Mouse (Mus musculus) bone marrow, adult 2 months (tissue): ENCODE data around the gene Prdm2. TPM values are rescaled to one million over a fixed set of nuclear protein-coding genes. Genes with fewer than 3 reads are reported as not detected.

Experiments
- H3K27ac ChIP-seq: fragments of 200-500 bp; 2 replicates; pipeline ENCODE4 v1.5.1; 2012; ENCODE audit warnings: low read depth, mild to moderate bottlenecking, control low read depth, inconsistent platforms, low read length; ENCODE audit not compliant: control insufficient read depth, poor library complexity, insufficient read depth
- H3K4me1 ChIP-seq: fragments of 200-500 bp; 2 replicates; pipeline ENCODE4 v1.6.1; 2011; ENCODE audit warnings: low read length; ENCODE audit not compliant: control insufficient read depth, insufficient read depth
- H3K4me3 ChIP-seq: fragments of 200-500 bp; replicated peaks from 2 replicates; pipeline ENCODE3; 2011; ENCODE audit warnings: mild to moderate bottlenecking, low read depth, low read length, control low read depth; ENCODE audit not compliant: control insufficient read depth
- CTCF ChIP-seq: fragments of 200-500 bp; IDR thresholded peaks from 2 replicates; pipeline ENCODE4 v1.5.1; 2011; ENCODE audit warnings: low read length, control low read depth; ENCODE audit not compliant: control insufficient read depth, insufficient read depth
- POLR2A ChIP-seq: fragments of 200-500 bp; IDR thresholded peaks from 2 replicates; pipeline ENCODE4 v1.6.1; 2011; ENCODE audit warnings: low read depth, mild to moderate bottlenecking, control low read depth, low read length, borderline replicate concordance; ENCODE audit not compliant: control insufficient read depth
- WGBS: fragments of 180-500 bp; shearing (Covaris S2); methylation state at CpG from one replicate; pipeline ENCODE4 v1.1.7; 2018; 5-methylcytosine and 5-hydroxymethylcytosine counted together
- polyA plus RNA-seq: library from polyadenylated mRNA; stranded (reverse); fragments of >200 nt; gene quantifications from 2 replicates; pipeline ENCODE4 v1.2.4, GENCODE M21; 2011; ENCODE audit warnings: low replicate concordance; ENCODE audit not compliant: missing spikeins, insufficient read depth, insufficient read length

The Prdm2 gene
- polyA plus RNA-seq, 1 experiment = 17.7 TPM

DNA sequence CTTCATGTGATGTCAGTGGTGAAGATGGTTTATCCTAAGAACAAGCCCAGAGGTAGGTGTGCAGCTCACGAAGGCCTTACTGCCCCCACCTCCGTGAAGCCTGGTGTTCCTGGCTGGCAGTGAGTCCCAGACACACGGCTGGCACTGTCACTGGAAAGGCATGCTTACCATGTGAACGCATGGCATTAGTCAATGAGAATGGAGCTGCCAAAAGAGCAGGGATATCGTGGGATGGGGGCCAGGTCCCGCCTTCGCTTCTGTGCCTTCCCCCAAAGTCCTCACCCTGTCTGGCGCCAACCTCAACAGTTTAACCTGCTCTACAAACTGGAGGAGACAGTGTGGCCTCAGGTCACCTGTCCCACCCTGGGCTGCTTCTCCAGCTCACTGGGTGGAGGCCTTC lies 92.8 kb downstream of the Prdm2 start:
- WGBS = 89% methylated on average over 8 of the region's 8 CpGs
- peaks cover 5% of the 10 kb centered on the region for H3K4me1 ChIP-seq
- TF ChIP-seq CTCF (no peak), POLR2A (no peak)
- H3K4me3 ChIP-seq = no peak overlapping the region
- no peak overlapping the region for H3K27ac ChIP-seq

DNA sequence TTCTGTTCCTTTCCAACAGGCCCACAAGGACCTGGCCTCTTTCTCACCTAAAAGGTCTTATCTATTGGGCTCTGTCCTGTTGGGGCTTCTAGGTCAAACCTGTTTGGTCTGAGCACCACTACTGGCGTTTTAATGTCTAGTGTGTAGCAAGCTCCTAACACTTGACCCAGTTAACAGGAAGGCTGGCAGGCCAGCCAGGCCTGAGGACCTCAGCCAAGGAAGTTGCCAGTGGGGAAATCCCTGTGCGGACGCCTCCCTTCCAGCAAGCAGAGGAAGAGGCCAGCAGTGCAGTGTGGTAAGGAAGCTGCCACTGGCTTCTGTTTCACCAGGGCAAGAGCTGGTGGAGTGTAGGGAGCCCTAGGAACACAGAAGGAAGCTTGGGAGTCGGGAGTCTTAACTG lies 94.0 kb downstream of the Prdm2 start:
- Histone ChIP-seq H3K4me3 (no peak overlapping the region), H3K4me1 (peaks cover 7% of the 10 kb centered on the region), H3K27ac (peak overlapping the region; percentile 17; the same call in 1 of the 2 replicates)
- TF ChIP-seq POLR2A = no peak
- TF ChIP-seq CTCF = no peak
- 17% methylated on average over 4 of the region's 4 CpGs for WGBS

DNA sequence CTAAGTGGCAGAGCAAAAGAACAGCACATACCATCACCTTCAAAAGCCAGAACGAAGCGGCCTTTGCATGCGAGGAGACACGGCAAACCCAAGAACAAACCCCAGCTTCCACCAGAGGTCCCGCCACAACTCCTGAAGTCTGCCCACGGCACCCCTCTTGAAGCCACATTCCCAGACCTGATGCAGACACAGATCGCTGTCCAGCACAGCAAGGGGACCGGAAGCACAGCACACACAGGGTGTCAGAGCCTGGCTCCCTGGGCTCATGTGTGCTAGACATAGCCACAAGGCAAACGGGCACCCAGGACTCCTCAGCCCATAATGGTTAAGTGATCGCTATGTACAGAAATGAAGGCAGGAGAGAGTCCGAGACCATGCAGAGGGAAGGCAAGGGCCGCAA lies 96.9 kb downstream of the Prdm2 start:
- WGBS = 82% methylated on average over 12 of the region's 12 CpGs
- H3K27ac ChIP-seq = 0 out of 2 replicates have a peak overlapping the region, but pooled peaks have one; percentile 3
- H3K4me1 ChIP-seq = peaks cover 13% of the 10 kb centered on the region
- H3K4me3 ChIP-seq = no peak overlapping the region
- TF ChIP-seq POLR2A = no peak
- TF ChIP-seq CTCF = no peak

DNA sequence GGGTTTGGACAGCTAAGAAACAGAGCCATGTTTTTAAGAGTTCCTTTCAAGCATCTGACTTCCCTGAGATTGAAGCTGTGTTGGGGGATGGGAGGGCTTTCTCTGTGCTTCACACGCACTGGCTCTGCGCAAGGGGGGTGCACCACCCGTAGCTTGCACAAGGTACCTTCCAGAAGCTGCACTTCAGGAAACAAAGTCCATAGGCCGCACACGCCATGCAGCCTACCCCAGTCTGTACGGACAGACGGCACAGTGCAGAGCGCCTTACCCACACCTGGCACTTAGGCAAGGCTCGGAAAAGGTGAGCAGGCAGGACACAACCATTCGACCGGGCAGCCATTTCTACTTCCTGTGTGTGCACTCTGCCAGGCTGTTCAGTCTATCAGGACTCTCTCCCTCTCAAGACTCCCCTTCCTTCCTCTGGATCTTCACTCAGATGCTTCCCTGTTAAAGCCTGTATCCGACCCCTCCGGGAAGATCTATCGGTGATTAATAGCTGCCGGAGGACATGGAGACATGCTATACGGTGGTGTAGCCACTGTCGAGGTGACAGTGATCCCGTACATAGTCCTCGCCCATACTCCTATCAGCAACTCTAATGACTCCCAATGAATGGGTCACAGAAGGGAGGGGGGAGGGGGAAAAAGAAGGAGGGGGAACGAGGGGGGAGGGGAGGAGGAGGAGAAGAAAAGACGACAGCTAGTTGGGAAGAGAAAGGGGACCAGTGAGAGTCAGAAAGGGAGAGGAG lies 98.4 kb downstream of the Prdm2 start:
- H3K4me1 ChIP-seq = peaks cover 10% of the 10 kb centered on the region
- TF ChIP-seq CTCF (no peak), POLR2A (no peak)
- peak overlapping the region; percentile 6; the same call in 1 of the 2 replicates for H3K27ac ChIP-seq
- H3K4me3 ChIP-seq = no peak overlapping the region
- WGBS = 66% methylated on average over 21 of the region's 21 CpGs

DNA sequence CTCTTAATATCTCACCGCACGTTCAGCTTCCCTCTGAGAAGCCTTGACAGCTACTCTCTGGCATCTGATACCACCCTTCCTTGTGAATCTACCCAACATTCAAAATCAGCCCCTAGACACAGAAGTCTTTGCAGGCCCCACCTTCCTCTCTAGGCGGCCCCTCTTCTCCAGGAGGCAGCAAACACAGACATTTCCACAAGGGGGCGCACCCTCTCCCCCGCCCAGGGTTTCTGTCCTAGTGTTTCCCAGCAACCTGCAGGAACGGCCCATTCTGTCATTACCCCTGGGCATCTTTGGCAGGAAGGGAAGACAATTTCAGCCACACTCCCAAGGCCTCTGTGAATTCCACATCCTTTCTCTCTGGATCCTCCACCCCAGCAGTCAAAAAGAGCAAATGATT lies 99.8 kb downstream of the Prdm2 start:
- Histone ChIP-seq H3K4me1 (peaks cover 11% of the 10 kb centered on the region), H3K4me3 (no peak overlapping the region), H3K27ac (peak overlapping the region; percentile 39)
- WGBS = 34% methylated on average over 6 of the region's 6 CpGs
- TF ChIP-seq CTCF = peak; percentile 71
- no peak for TF ChIP-seq POLR2A

DNA sequence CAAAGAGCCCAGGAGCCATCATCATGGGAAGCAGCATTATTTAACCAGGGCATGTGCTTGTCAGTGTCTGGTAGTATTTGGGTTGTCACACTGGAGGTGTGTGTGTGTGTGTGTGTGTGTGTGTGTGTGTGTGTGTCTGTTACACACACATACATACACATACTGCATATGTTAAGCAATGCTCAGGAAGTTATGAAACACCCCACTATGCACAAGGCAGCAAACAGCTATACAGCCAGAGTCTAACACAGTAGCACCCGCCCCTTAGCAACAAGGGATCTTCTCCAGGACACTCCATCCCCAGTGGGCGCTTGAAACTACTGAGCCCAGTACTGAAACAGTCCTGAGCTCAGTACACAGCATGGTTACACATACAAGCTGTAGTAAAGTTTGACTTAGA lies 100.4 kb downstream of the Prdm2 start:
- Histone ChIP-seq H3K27ac (peak overlapping the region; percentile 39; the same call in 1 of the 2 replicates), H3K4me1 (peaks cover 13% of the 10 kb centered on the region), H3K4me3 (no peak overlapping the region)
- WGBS = 58% methylated on average over 2 of the region's 2 CpGs
- TF ChIP-seq CTCF (no peak), POLR2A (no peak)

DNA sequence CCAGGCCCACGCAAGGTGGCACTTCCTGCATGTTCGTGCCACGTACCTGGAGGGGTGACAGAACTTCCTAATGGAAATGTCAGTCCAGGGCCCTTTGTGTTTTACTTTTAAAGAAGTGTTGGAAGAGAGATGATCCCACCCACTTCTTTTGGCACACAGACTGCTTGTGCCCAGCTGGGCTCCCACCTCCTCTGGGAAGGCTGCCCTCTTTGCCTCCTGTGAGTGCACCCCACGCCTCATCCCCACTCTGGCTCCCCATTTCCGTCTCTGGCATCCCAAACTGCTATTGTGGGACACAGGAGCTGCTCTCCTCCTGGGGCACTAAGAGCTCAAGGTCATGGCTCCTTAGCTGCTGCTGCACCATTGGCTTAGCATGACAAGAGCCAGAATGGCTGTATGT lies 100.9 kb downstream of the Prdm2 start:
- H3K4me3 ChIP-seq = no peak overlapping the region
- WGBS = 73% methylated on average over 5 of the region's 5 CpGs
- peaks cover 13% of the 10 kb centered on the region for H3K4me1 ChIP-seq
- H3K27ac ChIP-seq = peak overlapping the region; percentile 29
- TF ChIP-seq CTCF = no peak
- no peak for TF ChIP-seq POLR2A

DNA sequence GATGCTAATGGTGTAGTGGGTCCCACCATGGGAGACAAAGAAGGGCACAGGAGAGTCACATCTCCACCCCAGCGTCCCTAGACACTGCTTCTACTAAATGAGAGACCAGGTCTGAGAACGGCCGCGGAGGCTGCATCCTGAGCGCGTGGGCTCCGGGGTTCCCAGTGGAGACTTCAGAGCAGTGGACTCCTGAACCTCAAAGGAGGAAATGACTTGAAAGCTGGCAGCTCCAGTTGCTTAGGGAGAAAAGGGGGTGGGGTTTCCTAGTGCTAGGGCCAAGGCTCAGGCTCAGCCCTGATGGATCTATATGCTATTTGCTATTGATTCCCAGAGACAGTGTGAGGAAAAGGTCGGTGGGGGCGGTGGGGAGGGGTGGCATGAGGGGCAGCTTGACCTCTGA lies 104.2 kb downstream of the Prdm2 start:
- TF ChIP-seq CTCF (no peak), POLR2A (no peak)
- Histone ChIP-seq H3K4me3 (no peak overlapping the region), H3K4me1 (peaks cover 10% of the 10 kb centered on the region), H3K27ac (no peak overlapping the region)
- WGBS = 59% methylated on average over 9 of the region's 9 CpGs
